In the genomic region with DNA sequence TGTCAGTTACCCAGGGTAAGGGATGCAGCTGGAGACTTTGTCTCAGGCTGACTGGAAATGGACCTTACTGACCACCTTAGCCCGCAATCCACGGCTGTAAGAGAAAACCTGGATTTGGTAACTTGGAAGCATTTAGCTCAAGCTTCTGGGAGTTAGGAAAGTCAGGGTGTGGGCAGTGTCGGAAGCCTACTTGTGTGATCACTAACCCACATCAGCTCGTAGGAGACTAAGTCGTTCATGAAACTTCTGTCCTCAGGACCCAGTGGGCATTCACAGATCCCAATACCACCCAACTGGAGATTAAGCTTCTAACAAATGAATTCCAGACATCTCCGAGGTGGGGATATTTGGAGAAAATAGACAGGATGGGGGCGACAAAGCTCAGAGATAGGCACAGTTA, we compare ENCODE assay signal across 24 mouse cellular contexts.
"Had no signal": no experiment of that assay in that cellular context is flagged by ENCODE, and none has a peak within 500 bp of the region (broad histone marks: within the 10 kb centered on the region; RNA-seq: fewer than 3 reads in every experiment).

No protein-coding gene starts in this region.

- H3K4me2 ChIP-seq: forebrain, embryonic 15.5 days; heart, embryonic 12.5 days; hindbrain, embryonic 13.5 days; hindbrain, embryonic 15.5 days; limb, embryonic 13.5 days; limb, embryonic 15.5 days; liver, embryonic 13.5 days had no signal

- H3K27me3 ChIP-seq: forebrain, embryonic 15.5 days; heart, embryonic 12.5 days; hindbrain, embryonic 13.5 days; hindbrain, embryonic 15.5 days; limb, embryonic 13.5 days; limb, embryonic 15.5 days; liver, embryonic 13.5 days; liver, embryonic 15.5 days had no signal

- H3K36me3 ChIP-seq: forebrain, embryonic 15.5 days; heart, embryonic 10.5 days; heart, embryonic 12.5 days; hindbrain, embryonic 13.5 days; hindbrain, embryonic 15.5 days; limb, embryonic 13.5 days; limb, embryonic 15.5 days; liver, embryonic 13.5 days; liver, embryonic 15.5 days had no signal

- DNase-seq: forebrain, postnatal 0 days; gastrocnemius, postnatal 14 days; gastrocnemius, postnatal 36 days; heart, adult 18-20 months; heart, postnatal 14 days; heart, postnatal 36 days; kidney, adult 11 months; kidney, adult 9 months; kidney, postnatal 14 days; kidney, postnatal 36 days; layer of hippocampus, adult 9-11 months; layer of hippocampus, postnatal 36 days; left cerebral cortex, postnatal 4 days; liver, embryonic 13.5 days; lung, adult 18-20 months had no signal

- H3K27ac ChIP-seq: forebrain, embryonic 15.5 days; hindbrain, embryonic 13.5 days; hindbrain, embryonic 15.5 days; hindbrain, postnatal 0 days; limb, embryonic 13.5 days; limb, embryonic 15.5 days; liver, embryonic 13.5 days; liver, embryonic 15.5 days had no signal

- H3K9me3 ChIP-seq: forebrain, embryonic 15.5 days; heart, embryonic 10.5 days; heart, embryonic 12.5 days; hindbrain, embryonic 13.5 days; hindbrain, embryonic 15.5 days; limb, embryonic 13.5 days; limb, embryonic 15.5 days; liver, embryonic 13.5 days; liver, embryonic 15.5 days had no signal

- ATAC-seq: forebrain, embryonic 15.5 days; forebrain, postnatal 0 days; hindbrain, postnatal 0 days had no signal

- H3K9ac ChIP-seq: forebrain, embryonic 15.5 days; forebrain, postnatal 0 days; heart, embryonic 12.5 days; hindbrain, embryonic 13.5 days; hindbrain, embryonic 15.5 days; limb, embryonic 13.5 days; limb, embryonic 15.5 days; liver, embryonic 13.5 days; liver, embryonic 15.5 days had no signal

- H3K4me3 ChIP-seq: forebrain, embryonic 15.5 days; heart, embryonic 10.5 days; heart, embryonic 12.5 days; hindbrain, embryonic 13.5 days; hindbrain, embryonic 15.5 days; limb, embryonic 13.5 days; limb, embryonic 15.5 days; liver, embryonic 13.5 days; liver, embryonic 15.5 days had no signal
